Mouse (Mus musculus): ENCODE data around the gene Il31ra.
"Not testable (repeated sequence)": the region's sequence is repeated elsewhere in the genome, so short reads cannot be mapped to it uniquely, and the experiment has no call there.

Gene Il31ra

DNA sequence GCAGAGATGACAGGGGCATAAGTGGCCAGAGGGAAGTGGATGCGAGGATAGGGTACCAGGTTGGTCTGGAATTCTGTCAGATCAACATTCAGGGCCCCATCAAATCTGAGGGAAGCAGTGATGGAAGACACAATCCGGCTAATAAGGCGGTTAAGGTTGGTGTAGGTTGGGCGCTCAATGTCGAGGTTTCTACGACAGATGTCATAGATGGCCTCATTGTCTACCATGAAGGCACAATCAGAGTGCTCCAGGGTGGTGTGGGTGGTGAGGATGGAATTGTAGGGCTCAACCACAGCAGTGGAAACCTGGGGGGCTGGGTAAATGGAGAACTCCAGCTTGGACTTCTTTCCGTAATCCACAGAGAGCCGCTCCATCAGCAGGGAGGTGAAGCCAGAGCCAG, at the start of gene Il31ra:
TSS of gene Il31ra (minus strand) at position 101 of the 400 bp plus-strand sequence.
- not testable (repeated sequence) for DNase-seq (ENCODE audit: low spot score in 2 of 2)

- DNase-seq (ENCODE audit: low spot score in 2 of 2), result no peak
Observed at GRCm38 (mm10) chr13:112642897-112643296, 48.7 kb upstream of the Il31ra start.

DNA sequence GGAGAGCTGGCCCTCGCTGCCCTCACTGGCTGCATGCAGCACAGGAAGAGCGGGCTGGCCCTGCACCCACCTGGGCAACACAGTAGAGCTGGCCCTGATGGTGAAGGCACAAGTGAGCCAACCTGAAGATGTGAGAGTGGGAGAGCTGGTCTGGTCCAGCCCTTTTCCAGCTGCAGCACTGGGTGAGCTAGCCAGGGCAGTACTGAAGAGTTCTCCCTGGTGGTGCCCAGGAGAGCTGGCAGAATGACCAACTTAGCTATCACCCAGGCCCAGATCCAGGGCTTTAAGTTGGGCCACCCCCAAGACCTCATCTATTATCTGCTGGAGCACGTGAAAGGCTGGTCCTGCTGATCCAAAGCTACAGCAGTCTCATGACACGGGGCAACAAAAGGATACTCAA, 45.0 kb upstream of the Il31ra start:
- DNase-seq (ENCODE audit: low spot score in 2 of 2), result no peak

DNA sequence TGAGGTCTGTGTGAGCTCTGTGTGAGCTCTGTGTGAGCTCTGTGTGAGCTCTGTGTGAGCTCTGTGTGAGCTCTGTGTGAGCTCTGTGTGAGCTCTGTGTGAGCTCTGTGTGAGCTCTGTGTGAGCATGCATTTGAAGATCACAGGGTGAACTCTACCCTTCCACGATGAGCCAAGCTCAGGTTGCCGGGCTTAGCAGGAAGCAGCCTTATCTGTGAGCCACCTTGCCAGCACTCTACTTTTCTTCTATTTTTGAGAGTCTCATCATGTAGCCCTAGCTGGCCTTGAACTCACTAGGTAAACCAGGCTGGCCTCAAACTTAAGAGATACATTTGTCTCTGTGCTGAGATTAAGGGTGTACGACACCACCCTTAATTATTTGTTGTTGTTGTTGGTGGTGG, 42.3 kb upstream of the Il31ra start:
- no peak for DNase-seq (ENCODE audit: low spot score in 2 of 2)

GRCm38 (mm10) chr13:112635174-112635837, 41.1 kb upstream of the Il31ra start:
- no peak for DNase-seq (ENCODE audit: low spot score in 2 of 2)

DNA sequence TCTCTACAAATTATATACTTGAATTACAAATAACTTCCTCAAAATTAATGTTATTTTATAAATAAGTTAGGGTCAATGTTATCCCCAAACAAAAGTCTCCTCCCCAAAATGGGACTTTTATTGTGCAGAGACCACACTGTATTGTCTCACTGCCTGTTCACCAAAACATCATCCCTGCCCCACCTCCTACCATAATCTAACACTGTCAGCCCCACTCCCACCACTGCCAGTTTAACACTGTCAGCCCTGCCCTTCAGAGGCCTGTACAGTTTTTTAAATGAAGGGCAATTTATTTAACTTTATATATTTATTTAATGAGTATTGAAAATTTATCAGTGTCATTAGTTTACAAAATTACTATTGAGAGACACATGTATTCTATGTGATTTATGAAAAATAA, 31.4 kb upstream of the Il31ra start:
- DNase-seq (ENCODE audit: low spot score in 2 of 2), result no peak

GRCm38 (mm10) chr13:112624622-112625021, 30.5 kb upstream of the Il31ra start:
- DNase-seq (ENCODE audit: low spot score in 2 of 2), result no peak

DNA sequence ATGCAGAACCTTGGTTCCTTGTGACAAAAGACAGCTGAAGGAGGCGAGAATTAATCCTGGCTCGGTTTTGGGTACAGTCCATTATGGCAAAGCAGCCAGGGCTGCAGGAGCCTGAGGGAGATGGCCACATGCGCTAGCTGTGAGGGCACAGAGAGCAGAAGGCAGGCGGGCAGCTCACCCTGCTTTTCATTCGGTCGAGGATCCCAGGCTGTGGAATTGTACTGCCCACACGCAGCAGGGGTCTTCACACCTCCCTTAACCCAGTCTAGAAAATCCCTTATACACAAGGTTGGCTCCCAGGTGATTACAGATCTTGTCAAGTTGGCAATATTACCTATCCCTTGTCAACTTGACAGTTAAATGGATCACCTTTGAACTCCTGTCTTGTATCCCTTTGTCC, 29.5 kb upstream of the Il31ra start:
- no peak for DNase-seq (ENCODE audit: low spot score in 2 of 2)

DNA sequence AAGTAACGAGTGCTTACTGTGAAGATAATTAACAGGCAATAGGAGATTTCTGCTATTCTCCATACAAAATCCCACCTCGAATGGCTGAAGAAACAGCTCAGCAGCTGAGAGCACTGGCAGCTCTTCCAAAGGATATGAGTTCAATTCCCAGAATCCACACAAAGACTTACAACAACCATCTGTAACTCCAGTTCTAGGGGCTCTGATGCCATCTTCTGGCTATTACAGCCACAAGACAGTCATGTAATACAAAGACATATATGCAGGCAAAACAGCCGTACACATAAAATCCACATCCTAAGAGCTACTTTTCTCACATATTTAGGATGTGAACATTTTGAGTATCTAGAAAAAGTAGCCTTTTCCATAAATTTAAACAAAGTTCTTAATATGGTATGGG, 27.4 kb upstream of the Il31ra start:
- no peak for DNase-seq (ENCODE audit: low spot score in 2 of 2)

DNA sequence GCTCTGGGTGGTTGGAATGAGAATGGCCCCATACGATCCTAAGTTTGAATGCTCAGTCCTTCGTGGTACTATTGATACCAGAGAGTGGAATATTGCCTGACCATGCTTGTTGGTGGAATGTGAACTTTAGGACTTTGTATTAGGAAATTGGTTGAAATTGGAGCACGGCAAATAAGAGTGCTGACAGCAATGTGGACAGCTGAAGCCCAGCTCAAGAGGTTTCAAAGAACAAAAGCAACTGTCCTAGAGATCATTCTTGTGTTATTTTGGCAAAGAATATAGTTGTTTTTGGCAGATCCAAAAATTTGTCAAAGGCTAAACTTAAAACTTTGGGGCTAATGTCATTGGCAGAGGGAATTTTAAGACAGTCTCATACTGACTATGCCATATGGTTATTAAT, 14.4 kb upstream of the Il31ra start:
- DNase-seq (ENCODE audit: low spot score in 2 of 2), result no peak

DNA sequence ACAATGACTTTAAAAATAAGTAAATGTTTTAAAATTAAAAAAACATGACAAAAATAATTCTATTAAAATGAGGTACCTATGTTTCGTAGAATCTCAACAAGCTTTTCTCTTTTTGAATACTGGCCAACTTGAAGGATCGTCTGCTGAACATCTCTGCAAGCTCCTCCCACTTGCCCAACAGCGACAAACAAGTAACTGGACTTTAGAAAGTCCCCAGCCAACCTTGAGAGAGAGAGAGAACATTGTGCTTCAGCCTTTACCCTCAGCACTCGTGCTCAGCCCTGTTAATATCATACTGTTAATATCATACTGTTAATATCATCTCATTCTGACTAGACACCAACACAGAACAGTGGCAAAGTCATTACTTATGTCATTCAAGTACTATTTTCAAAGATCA, 10.3 kb upstream of the Il31ra start:
- DNase-seq (ENCODE audit: low spot score in 2 of 2), result no peak

GRCm38 (mm10) chr13:112603839-112604238, 9.7 kb upstream of the Il31ra start:
- no peak for DNase-seq (ENCODE audit: low spot score in 2 of 2)

GRCm38 (mm10) chr13:112602607-112603006, 8.4 kb upstream of the Il31ra start:
- DNase-seq (ENCODE audit: low spot score in 2 of 2), result no peak

DNA sequence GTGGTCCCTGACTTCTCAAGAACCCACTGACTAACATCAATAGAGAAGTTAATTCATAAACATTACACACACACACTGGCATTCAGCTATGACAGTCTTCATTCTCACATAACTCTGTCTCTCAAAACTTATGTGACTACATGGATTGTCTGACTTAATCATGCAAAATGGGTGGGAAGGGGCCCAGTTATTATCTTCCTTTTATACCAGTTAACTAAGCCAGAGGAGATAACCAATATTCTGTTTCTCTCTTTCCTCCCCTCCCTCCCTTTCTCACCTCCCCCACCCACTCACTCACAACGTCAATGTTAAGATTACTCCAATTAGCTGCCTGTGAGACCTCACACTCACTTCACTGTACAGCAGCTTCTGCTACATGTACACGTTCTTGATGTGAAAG, 3.9 kb downstream of the Il31ra start:
- no peak for DNase-seq (ENCODE audit: low spot score in 2 of 2)

GRCm38 (mm10) chr13:112589625-112590024, 4.5 kb downstream of the Il31ra start:
- DNase-seq (ENCODE audit: low spot score in 2 of 2), result no peak

- no peak for DNase-seq (ENCODE audit: low spot score in 2 of 2)
Observed at GRCm38 (mm10) chr13:112584556-112585237, 9.5 kb downstream of the Il31ra start.

GRCm38 (mm10) chr13:112582291-112582690, 11.9 kb downstream of the Il31ra start:
- DNase-seq (ENCODE audit: low spot score in 2 of 2), result no peak

GRCm38 (mm10) chr13:112581796-112582195, 12.4 kb downstream of the Il31ra start:
- no peak for DNase-seq (ENCODE audit: low spot score in 2 of 2)

- DNase-seq (ENCODE audit: low spot score in 2 of 2), result no peak
Observed at GRCm38 (mm10) chr13:112580590-112581320, 13.4 kb downstream of the Il31ra start.

DNA sequence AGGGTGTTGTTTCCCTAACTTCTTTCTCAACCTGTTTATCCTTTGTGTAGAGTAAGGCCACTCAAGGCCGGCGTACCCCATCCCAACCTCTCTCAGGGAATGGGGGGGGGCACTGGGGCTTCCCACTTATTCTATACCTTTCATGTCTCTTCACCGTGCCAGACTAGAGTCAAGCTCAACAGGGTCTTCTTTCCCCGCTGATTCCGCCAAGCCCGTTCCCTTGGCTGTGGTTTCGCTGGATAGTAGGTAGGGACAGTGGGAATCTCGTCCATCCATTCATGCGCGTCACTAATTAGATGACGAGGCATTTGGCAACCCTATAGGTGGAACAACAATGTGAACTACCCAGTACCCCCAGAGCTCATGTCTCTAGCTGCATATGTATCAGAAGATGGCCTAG, 16.1 kb downstream of the Il31ra start:
- peak; percentile 100 for DNase-seq (ENCODE audit: low spot score in 2 of 2)

- DNase-seq (ENCODE audit: low spot score in 2 of 2), result no peak
Observed at GRCm38 (mm10) chr13:112573800-112574199, 20.4 kb downstream of the Il31ra start.

DNA sequence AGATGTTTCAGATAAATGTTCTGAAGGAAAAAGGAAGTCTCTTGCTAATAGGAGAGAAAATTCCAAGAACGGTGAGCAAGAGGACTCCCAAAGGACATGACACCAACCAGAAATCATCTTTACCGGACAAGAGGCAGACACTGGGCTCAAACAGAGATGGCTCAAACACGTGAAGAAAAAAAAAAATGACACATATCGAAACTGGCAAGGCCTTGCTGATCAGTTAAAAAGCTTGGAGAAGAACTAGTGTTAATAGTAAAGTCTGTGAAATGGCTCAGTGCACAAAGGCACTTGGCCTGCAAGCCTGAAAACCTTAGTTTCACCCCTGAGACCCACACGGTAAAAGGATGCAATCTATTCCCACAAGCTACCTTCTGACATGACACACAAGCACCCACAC, 23.4 kb downstream of the Il31ra start:
- no peak for DNase-seq (ENCODE audit: low spot score in 2 of 2)

- DNase-seq (ENCODE audit: low spot score in 2 of 2), result no peak
Observed at GRCm38 (mm10) chr13:112569606-112570005, 24.6 kb downstream of the Il31ra start.
